In genomic region chr11:53858761-53859580, GRCm38 (mm10) we compare ENCODE assay signal across 9 mouse cellular contexts. TPM values are rescaled to one million over a fixed set of nuclear protein-coding genes. Genes with fewer than 3 reads are reported as not detected.
DNase-seq lines count a peak whose midpoint lies in the region; ATAC-seq and TF ChIP-seq lines count a peak whose summit lies in the region.
"Not testable (repeated sequence)": the region's sequence is repeated elsewhere in the genome, so short reads cannot be mapped to it uniquely, and the experiment has no call there.
"Had no signal": no experiment of that assay in that cellular context is flagged by ENCODE, and none has a peak within 500 bp of the region (broad histone marks: within the 10 kb centered on the region; RNA-seq: fewer than 3 reads in every experiment).

Gene Gm12216, minus strand, starts transcription at chr11:53859256.

- H3K27me3 ChIP-seq in embryonic facial prominence, embryonic 11.5 days (ENCODE audit: control insufficient read depth, insufficient read depth, low read length); heart, adult 2 months (ENCODE audit: control insufficient read depth, insufficient read depth, low read length); intestine, embryonic 14.5 days (replicated peaks; ENCODE audit: control insufficient read depth, insufficient read depth, low read length); limb, embryonic 14.5 days (ENCODE audit: control insufficient read depth, insufficient read depth, low read length): not testable (repeated sequence)

- H3K4me3 ChIP-seq in embryonic facial prominence, embryonic 11.5 days (ENCODE audit: low read depth, low read length) = peak within 1 kb of the TSS; percentile 38
- peak within 1 kb of the TSS; percentile 64 for H3K4me3 ChIP-seq in heart, adult 2 months
- H3K4me3 ChIP-seq in intestine, embryonic 14.5 days (ENCODE audit: low read depth, low read length) = peak within 1 kb of the TSS; percentile 50
- H3K4me3 ChIP-seq in limb, embryonic 14.5 days (replicated peaks; ENCODE audit: low read length) = peak within 1 kb of the TSS; percentile 46

- intact Hi-C loops in heart, adult 2 months (cut with DNase I) = not testable (repeated sequence)

- TF ChIP-seq POLR2A in heart, adult 2 months (IDR thresholded peaks at IDR 0.05; ENCODE audit: insufficient read depth, low read depth, low read length) = peak; percentile 53; the same call in 1 of the 2 replicates
- not testable (repeated sequence) for TF ChIP-seq POLR2A in limb, embryonic 14.5 days (IDR thresholded peaks at IDR 0.05; ENCODE audit: borderline replicate concordance, extremely low read depth, insufficient read depth, insufficient read length)

- not testable (repeated sequence) for H3K36me3 ChIP-seq in embryonic facial prominence, embryonic 11.5 days (replicated peaks; ENCODE audit: control insufficient read depth, insufficient read depth, low read depth, low read length); heart, adult 2 months (ENCODE audit: control insufficient read depth, insufficient read depth, low read length); intestine, embryonic 14.5 days (ENCODE audit: control insufficient read depth, insufficient read depth, low read length); limb, embryonic 14.5 days (ENCODE audit: control insufficient read depth, insufficient read depth, low read length)

- H3K4me2 ChIP-seq in embryonic facial prominence, embryonic 11.5 days (ENCODE audit: low read depth, low read length) = peak within 1 kb of the TSS; percentile 70
- H3K4me2 ChIP-seq in intestine, embryonic 14.5 days (ENCODE audit: low read length) = peak within 1 kb of the TSS; percentile 58
- H3K4me2 ChIP-seq in limb, embryonic 14.5 days (replicated peaks; ENCODE audit: low read depth, low read length, severe bottlenecking) = peak within 1 kb of the TSS; percentile 57

- not testable (repeated sequence) for H3K9me3 ChIP-seq in embryonic facial prominence, embryonic 11.5 days (replicated peaks; ENCODE audit: control insufficient read depth, low read length); intestine, embryonic 14.5 days (ENCODE audit: control insufficient read depth, low read length); limb, embryonic 14.5 days (ENCODE audit: control insufficient read depth, low read length)

- TF ChIP-seq EP300 in heart, adult 2 months (IDR thresholded peaks at IDR 0.05; ENCODE audit: insufficient read depth, low read depth, low read length) = not testable (repeated sequence)

- H3K9ac ChIP-seq in embryonic facial prominence, embryonic 11.5 days (replicated peaks; ENCODE audit: low read length) = peak within 1 kb of the TSS; percentile 50
- H3K9ac ChIP-seq in heart, adult 2 months (ENCODE audit: low read depth, low read length) = peak within 1 kb of the TSS; percentile 91
- peak within 1 kb of the TSS; percentile 61 for H3K9ac ChIP-seq in intestine, embryonic 14.5 days (ENCODE audit: low read length)
- H3K9ac ChIP-seq in limb, embryonic 14.5 days (ENCODE audit: low read depth, low read length, severe bottlenecking) = peak within 1 kb of the TSS; percentile 64

- not testable (repeated sequence) for ATAC-seq in embryonic facial prominence, embryonic 11.5 days (replicated peaks; ENCODE audit: insufficient number of reproducible peaks, low FRiP score, low TSS enrichment, low read depth)
- ATAC-seq in intestine, embryonic 14.5 days (replicated peaks; ENCODE audit: low FRiP score, low TSS enrichment, low read depth) = peak; percentile 51; the same call in 1 of the 2 replicates
- ATAC-seq in limb, embryonic 14.5 days (ENCODE audit: low FRiP score, low read depth) = peak; percentile 78

- TF ChIP-seq CTCF in heart, adult 2 months (IDR thresholded peaks at IDR 0.05) = peak; percentile 61

- WGBS in embryonic facial prominence, embryonic 11.5 days = 11% methylated on average over 39 of the region's 50 CpGs
- 5% methylated on average over 36 of the region's 50 CpGs for whole genome bisulfite sequencing in heart, adult 2 months
- 12% methylated on average over 42 of the region's 50 CpGs for WGBS in intestine, embryonic 14.5 days
- 17% methylated on average over 32 of the region's 50 CpGs for WGBS in limb, embryonic 14.5 days

- DNase-seq in 416B (ENCODE audit: low read depth) = peak; percentile 57
- peak; percentile 47 for DNase-seq in adrenal gland, postnatal 25 days
- peak; percentile 26 for DNase-seq in embryonic facial prominence, embryonic 11.5 days (ENCODE audit: low spot score)
- DNase-seq in heart, adult 2 months = peak; percentile 71 to 79
- peak; percentile 87 for DNase-seq in intestine, embryonic 14.5 days (ENCODE audit: low spot score)
- not testable (repeated sequence) for DNase-seq in limb, embryonic 14.5 days (ENCODE audit: low spot score)
- peak; percentile 20 for DNase-seq in mesoderm, embryonic 11.5 days (ENCODE audit: low read depth, low spot score)
- peak; percentile 18 for DNase-seq in right cerebral cortex, postnatal 4 days

- H3K4me1 ChIP-seq in embryonic facial prominence, embryonic 11.5 days (ENCODE audit: control insufficient read depth, insufficient read depth, low read length); intestine, embryonic 14.5 days (replicated peaks; ENCODE audit: control insufficient read depth, insufficient read depth, low read length); limb, embryonic 14.5 days (ENCODE audit: control insufficient read depth, insufficient read depth, low read length): not testable (repeated sequence)
- peaks cover 11% of the 10 kb centered on the region for H3K4me1 ChIP-seq in heart, adult 2 months (ENCODE audit: control insufficient read depth, insufficient read depth, low read length)

- H3K79me2 ChIP-seq in heart, adult 2 months (replicated peaks; ENCODE audit: control insufficient read depth, insufficient read depth, low read length) = not testable (repeated sequence)

- H3K27ac ChIP-seq in embryonic facial prominence, embryonic 11.5 days (replicated peaks; ENCODE audit: low read depth, low read length); intestine, embryonic 14.5 days (ENCODE audit: low read depth); limb, embryonic 14.5 days (replicated peaks; ENCODE audit: low read depth, low read length): not testable (repeated sequence)
- peak within 1 kb of the TSS; percentile 82 for H3K27ac ChIP-seq in heart, adult 2 months

RNA-seq across cellular contexts. Expression of gene Gm12216, which starts in this region (rescaled TPM):
- 12.0 and 19.8 TPM in 2 replicates for total RNA-seq in adrenal gland, postnatal 25 days (2021)
- polyA plus RNA-seq in embryonic facial prominence, embryonic 11.5 days (2014; fragmentation: Nextera tagmentation; extraction: Ambion mirVana) = not detected in 2 replicates
- 1 to 10 TPM; 2.6 TPM for total RNA-seq in heart, adult 2 months (2021)
- 4.4 and 5.5 TPM in 2 replicates for polyA plus RNA-seq in heart, adult 2 months (2012; rRNA removed)
- 1.4 and 1.9 TPM in 2 replicates for polyA plus RNA-seq in intestine, embryonic 14.5 days (2014; fragmentation: Nextera tagmentation; extraction: Ambion mirVana)
- polyA plus RNA-seq in limb, embryonic 14.5 days (2012; rRNA removed) = 0.43 and 0.51 TPM in 2 replicates
- polyA plus RNA-seq in limb, embryonic 14.5 days (2014; fragmentation: Nextera tagmentation; extraction: Ambion mirVana) = 0.66 and 0.74 TPM in 2 replicates
- polyA plus RNA-seq: G1E had no signal

Comparison
In these comparisons a context has a peak if more than half of its experiments do, and no peak if none do; other contexts are left out.
1. Peak in DNase-seq, H3K4me3 ChIP-seq, H3K9ac ChIP-seq and H3K4me2 ChIP-seq in embryonic facial prominence, embryonic 11.5 days; RNA of the gene not detected or under 1 TPM.
2. Peak in ATAC-seq, H3K4me3 ChIP-seq, H3K9ac ChIP-seq and H3K4me2 ChIP-seq in limb, embryonic 14.5 days; RNA of the gene not detected or under 1 TPM.